Mouse (Mus musculus): ENCODE data around the gene Smyd2. TPM values are rescaled to one million over a fixed set of nuclear protein-coding genes. Genes with fewer than 3 reads are reported as not detected.

The Smyd2 gene
- polyA plus RNA-seq, 1 experiment from 2014 or later, result 187 TPM

DNA sequence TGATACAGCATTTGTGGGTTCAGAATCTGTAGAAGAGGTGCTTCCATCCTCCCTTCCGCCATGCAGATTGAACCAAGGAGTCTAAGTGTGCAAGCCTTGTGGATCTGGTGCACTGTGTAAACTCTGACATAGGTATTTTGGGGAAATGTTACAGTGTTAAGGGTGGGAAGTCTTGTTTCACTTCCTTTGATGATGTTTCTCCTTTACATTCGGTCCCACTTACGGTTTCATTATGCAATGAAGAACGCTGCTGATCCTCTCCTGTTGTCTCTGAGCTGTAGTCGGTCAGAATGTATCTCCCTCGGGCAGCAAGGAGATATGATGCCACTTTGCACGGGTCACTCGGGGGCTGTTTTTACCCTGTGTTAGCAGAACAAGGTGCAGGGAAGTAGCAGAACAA, 50.5 kb downstream of the Smyd2 start:
- Histone ChIP-seq H3K27ac (replicated peaks) (no peak overlapping the region), H3K36me3 (peaks cover 32% of the 10 kb centered on the region), H3K4me2 (no peak overlapping the region), H3K27me3 (replicated peaks) (no peaks in the 10 kb centered on the region), H3K9me3 (no peaks in the 10 kb centered on the region), H3K4me3 (no peak overlapping the region), H3K4me1 (peaks cover 54% of the 10 kb centered on the region), H3K9ac (no peak overlapping the region)
- ATAC-seq (ENCODE audit: extremely low read depth, insufficient number of reproducible peaks, low FRiP score, low TSS enrichment), result no peak
- WGBS, result 81% methylated on average over 8 of the region's 8 CpGs

DNA sequence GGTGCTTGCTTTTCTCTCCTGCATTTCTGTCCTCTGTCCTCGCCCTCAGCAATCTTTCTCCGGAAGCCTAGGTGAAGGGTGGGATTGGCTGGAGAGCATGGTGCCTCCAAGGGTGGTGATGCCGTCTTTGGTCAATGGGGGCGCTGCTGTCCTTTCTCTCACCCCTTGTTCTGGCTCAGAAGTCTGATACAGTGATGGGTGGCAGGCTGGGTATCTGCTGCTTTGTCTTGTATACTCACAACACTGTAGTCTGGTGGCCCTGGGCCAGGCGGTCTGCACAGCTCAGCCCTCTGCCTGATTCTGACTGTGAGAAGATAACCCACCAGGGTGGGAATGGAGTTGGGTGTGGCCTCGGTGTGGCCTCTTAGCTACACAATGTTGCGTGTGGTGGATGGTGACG, 51.6 kb downstream of the Smyd2 start:
- Histone ChIP-seq H3K4me3 (no peak overlapping the region), H3K27me3 (replicated peaks) (no peaks in the 10 kb centered on the region), H3K4me2 (no peak overlapping the region), H3K36me3 (peaks cover 38% of the 10 kb centered on the region), H3K27ac (replicated peaks) (no peak overlapping the region), H3K9me3 (no peaks in the 10 kb centered on the region), H3K4me1 (peaks cover 52% of the 10 kb centered on the region), H3K9ac (no peak overlapping the region)
- WGBS, result 73% methylated on average over 8 of the region's 8 CpGs
- ATAC-seq (ENCODE audit: extremely low read depth, insufficient number of reproducible peaks, low FRiP score, low TSS enrichment), result no peak

DNA sequence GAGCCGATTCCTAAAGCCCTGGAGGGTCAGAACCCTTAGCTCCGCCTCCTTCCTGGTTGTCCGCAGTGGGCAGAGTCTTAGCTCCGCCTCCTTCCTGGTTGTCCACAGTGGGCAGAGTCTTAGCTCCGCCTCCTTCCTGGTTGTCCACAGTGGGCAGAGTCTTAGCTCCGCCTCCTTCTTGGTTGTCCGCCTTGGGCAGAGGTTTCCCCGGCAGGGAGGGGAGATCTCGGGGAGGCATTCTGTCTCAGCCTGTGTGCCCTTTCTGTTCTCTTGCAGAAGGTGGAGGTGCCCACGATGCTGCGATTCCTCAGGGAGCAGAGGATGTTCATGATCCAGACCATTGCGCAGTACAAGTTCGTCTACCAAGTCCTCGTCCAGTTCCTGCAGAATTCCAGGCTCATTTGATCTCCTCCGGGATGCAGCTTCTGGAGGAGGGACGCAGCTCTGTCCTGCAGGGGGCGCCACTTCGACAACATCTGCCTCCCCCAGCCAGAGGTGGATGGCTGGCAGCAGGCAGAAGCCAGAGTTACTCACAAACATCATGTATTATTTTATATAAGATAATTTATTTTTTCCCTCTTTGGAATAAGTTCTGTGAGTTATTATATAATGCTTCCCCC, 52.4 kb downstream of the Smyd2 start:
- H3K9me3 ChIP-seq, result no peaks in the 10 kb centered on the region
- H3K27ac ChIP-seq (replicated peaks), result no peak overlapping the region
- H3K36me3 ChIP-seq, result peaks cover 45% of the 10 kb centered on the region
- WGBS, result 90% methylated on average over 18 of the region's 18 CpGs
- no peak overlapping the region for H3K4me3 ChIP-seq
- H3K4me1 ChIP-seq, result peaks cover 48% of the 10 kb centered on the region
- no peak overlapping the region for H3K4me2 ChIP-seq
- no peaks in the 10 kb centered on the region for H3K27me3 ChIP-seq (replicated peaks)
- ATAC-seq (ENCODE audit: extremely low read depth, insufficient number of reproducible peaks, low FRiP score, low TSS enrichment), result no peak
- H3K9ac ChIP-seq, result no peak overlapping the region

DNA sequence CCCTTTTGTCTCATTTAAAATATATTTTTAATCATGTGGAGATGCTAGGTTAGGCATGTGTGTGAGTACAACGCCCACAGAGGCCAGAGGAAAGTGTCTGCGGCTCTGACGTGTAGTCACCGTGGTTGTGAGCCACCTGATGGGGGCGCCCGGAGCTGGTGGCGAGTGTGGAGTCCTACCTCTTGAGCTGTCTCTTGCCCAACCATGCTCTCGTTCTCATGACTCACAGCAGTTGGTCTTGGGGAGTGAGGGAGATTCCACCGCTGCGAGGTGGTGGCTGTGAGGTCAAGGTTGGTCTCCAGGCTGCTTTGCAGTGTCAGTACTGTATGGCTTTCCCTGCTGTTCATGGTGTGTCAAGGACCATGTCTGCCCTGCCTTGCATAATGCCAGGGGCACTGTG, 54.1 kb downstream of the Smyd2 start:
- peak overlapping the region; percentile 97 for H3K27ac ChIP-seq (replicated peaks)
- H3K4me3 ChIP-seq, result no peak overlapping the region
- peak overlapping the region; percentile 54 for H3K4me2 ChIP-seq
- ATAC-seq (ENCODE audit: extremely low read depth, insufficient number of reproducible peaks, low FRiP score, low TSS enrichment), result no peak
- H3K9ac ChIP-seq, result peak overlapping the region; percentile 62; the same call in 1 of the 2 replicates
- H3K36me3 ChIP-seq, result peaks cover 63% of the 10 kb centered on the region
- H3K4me1 ChIP-seq, result peaks cover 32% of the 10 kb centered on the region
- H3K9me3 ChIP-seq, result no peaks in the 10 kb centered on the region
- 58% methylated on average over 10 of the region's 10 CpGs for WGBS
- H3K27me3 ChIP-seq (replicated peaks), result no peaks in the 10 kb centered on the region

DNA sequence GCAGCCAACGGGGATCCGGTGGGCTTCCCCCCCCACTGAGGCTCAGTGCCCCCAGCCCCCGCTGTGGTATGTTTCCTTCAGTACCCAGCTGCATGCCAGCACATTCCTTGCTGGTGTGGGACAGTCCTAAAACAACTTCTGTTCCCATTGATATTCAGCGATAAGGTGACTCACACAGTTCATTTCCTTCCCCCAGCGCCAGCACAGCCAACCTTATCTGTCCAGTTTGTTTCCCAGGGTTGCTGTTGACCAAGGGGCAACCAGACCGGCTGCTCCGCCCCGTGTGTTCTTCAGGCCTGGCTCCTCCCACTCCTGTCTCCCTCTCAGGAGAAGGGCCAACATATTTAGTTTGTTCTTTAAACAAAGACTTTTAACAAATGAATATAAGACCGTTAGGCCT, 54.7 kb downstream of the Smyd2 start:
- H3K4me2 ChIP-seq, result peak overlapping the region; percentile 54
- peaks cover 32% of the 10 kb centered on the region for H3K4me1 ChIP-seq
- peaks cover 67% of the 10 kb centered on the region for H3K36me3 ChIP-seq
- H3K27me3 ChIP-seq (replicated peaks), result no peaks in the 10 kb centered on the region
- peak overlapping the region; percentile 62 for H3K9ac ChIP-seq
- WGBS, result 6% methylated on average over 9 of the region's 9 CpGs
- H3K9me3 ChIP-seq, result no peaks in the 10 kb centered on the region
- H3K4me3 ChIP-seq, result peak overlapping the region; percentile 16; the same call in 1 of the 2 replicates
- peak overlapping the region; percentile 97 for H3K27ac ChIP-seq (replicated peaks)
- ATAC-seq (ENCODE audit: extremely low read depth, insufficient number of reproducible peaks, low FRiP score, low TSS enrichment), result peak; percentile 62

DNA sequence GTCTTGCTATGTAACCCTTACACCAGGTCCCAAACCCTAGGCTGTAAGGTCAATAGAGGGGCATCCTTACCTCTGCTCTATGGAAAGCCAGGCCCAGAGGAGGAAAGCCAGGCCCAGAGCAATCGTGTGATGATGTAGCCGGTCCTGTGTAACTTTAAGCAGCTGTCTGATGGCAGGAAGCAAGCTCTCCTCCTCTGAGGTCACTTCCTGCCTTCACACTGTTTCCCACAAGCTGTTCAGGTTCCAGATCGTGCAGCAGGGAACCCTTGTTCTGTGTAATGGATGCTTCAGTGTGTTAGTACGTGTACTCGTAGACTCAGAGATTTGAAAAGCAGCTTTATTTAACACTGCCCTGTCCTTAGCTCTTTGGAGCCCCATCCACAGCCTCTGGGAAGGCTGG, 55.1 kb downstream of the Smyd2 start:
- peaks cover 66% of the 10 kb centered on the region for H3K36me3 ChIP-seq
- 22% methylated on average over 5 of the region's 5 CpGs for WGBS
- H3K27me3 ChIP-seq (replicated peaks), result no peaks in the 10 kb centered on the region
- H3K27ac ChIP-seq (replicated peaks), result peak overlapping the region; percentile 97
- ATAC-seq (ENCODE audit: extremely low read depth, insufficient number of reproducible peaks, low FRiP score, low TSS enrichment), result no peak; the same call in 1 of the 2 replicates
- peak overlapping the region; percentile 62; the same call in 1 of the 2 replicates for H3K9ac ChIP-seq
- H3K4me3 ChIP-seq, result peak overlapping the region; percentile 16; the same call in 1 of the 2 replicates
- H3K4me1 ChIP-seq, result peaks cover 37% of the 10 kb centered on the region
- H3K9me3 ChIP-seq, result no peaks in the 10 kb centered on the region
- H3K4me2 ChIP-seq, result peak overlapping the region; percentile 54

DNA sequence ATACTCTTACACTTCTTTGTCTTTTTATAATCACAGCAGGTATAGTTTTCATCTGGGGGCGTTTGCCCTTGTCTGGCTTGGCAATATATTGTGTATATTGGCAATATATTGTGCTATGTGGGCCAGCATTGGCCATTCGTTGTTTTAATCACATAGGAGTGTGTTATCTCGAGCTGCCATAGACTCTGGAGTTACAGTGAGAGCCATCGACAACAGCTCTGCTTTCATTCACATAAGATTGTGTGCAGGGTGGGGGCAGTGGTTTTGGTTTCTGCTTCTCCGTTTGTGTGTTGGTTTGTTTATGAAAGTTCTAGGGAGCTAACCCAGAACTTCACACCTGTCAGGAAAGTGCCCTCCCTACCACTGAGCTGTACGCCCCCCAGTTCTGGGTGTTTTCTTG, 55.5 kb downstream of the Smyd2 start:
- peak overlapping the region; percentile 97 for H3K27ac ChIP-seq (replicated peaks)
- peaks cover 66% of the 10 kb centered on the region for H3K36me3 ChIP-seq
- H3K27me3 ChIP-seq (replicated peaks), result no peaks in the 10 kb centered on the region
- WGBS, result 25% methylated on average over 6 of the region's 6 CpGs
- peak overlapping the region; percentile 62; the same call in 1 of the 2 replicates for H3K9ac ChIP-seq
- no peak for ATAC-seq (ENCODE audit: extremely low read depth, insufficient number of reproducible peaks, low FRiP score, low TSS enrichment)
- no peaks in the 10 kb centered on the region for H3K9me3 ChIP-seq
- peak overlapping the region; percentile 54 for H3K4me2 ChIP-seq
- H3K4me1 ChIP-seq, result peaks cover 41% of the 10 kb centered on the region
- H3K4me3 ChIP-seq, result no peak overlapping the region

DNA sequence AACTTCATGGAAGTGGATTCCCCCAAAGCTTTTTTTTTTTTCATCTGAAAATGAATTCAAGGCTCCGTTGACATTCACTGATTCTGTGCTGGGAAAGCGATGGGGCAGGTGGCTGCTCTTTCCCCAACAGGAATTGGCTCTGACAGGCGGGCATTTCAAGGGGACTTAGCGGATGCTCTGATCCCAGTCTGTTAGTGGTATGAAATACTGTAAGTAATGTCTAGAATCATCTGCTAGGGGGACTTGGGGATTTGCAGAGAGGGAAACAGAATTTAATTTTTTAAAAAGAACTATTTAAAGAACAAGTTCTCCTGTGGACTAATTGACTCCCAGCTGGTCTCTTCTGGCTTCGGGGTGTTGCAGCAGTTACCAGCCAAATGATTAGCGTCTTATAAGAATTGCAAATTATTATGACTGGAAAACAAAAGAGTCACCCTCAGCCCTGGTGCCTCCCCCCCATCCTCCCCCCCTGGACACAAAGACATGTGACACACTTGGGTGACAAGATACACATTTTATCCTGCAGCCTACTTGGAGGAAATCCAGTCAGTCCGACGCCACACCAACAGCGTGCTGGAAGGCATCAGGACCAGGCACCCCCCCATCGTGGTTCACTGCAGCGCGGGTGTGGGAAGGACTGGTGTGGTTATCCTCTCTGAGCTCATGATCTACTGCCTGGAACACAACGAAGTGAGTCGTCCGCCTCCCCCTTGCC, 57.2 kb downstream of the Smyd2 start:
- Histone ChIP-seq H3K4me1 (peaks cover 57% of the 10 kb centered on the region), H3K9me3 (no peaks in the 10 kb centered on the region), H3K36me3 (peaks cover 57% of the 10 kb centered on the region), H3K27me3 (replicated peaks) (no peaks in the 10 kb centered on the region), H3K4me3 (no peak overlapping the region), H3K27ac (replicated peaks) (peak overlapping the region; percentile 97), H3K9ac (no peak overlapping the region), H3K4me2 (no peak overlapping the region)
- WGBS, result 83% methylated on average over 15 of the region's 15 CpGs
- no peak for ATAC-seq (ENCODE audit: extremely low read depth, insufficient number of reproducible peaks, low FRiP score, low TSS enrichment)

DNA sequence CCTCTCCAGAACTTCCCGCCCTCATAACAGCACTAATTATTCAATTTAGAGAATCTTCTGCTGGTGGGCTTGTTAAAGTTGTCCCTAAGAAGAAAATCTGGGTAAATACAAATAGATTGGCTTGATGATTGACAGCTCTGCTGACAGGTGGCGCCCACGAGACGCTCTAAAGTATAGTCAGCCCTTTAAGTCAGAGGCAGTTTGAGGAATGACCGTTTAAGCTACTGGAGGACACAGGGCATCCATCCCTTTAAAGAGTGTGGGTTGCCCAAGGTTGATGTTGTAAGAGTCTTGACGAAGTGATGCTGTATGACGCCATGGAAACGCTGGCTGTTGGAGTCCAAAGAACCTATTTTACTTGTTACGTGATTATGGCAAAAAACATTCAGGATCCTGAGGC, 57.9 kb downstream of the Smyd2 start:
- Histone ChIP-seq H3K9ac (no peak overlapping the region), H3K4me1 (peaks cover 59% of the 10 kb centered on the region), H3K27ac (replicated peaks) (no peak overlapping the region), H3K36me3 (peaks cover 56% of the 10 kb centered on the region), H3K9me3 (no peaks in the 10 kb centered on the region), H3K4me2 (no peak overlapping the region), H3K4me3 (no peak overlapping the region), H3K27me3 (replicated peaks) (no peaks in the 10 kb centered on the region)
- no peak for ATAC-seq (ENCODE audit: extremely low read depth, insufficient number of reproducible peaks, low FRiP score, low TSS enrichment)
- 65% methylated on average over 9 of the region's 9 CpGs for WGBS

DNA sequence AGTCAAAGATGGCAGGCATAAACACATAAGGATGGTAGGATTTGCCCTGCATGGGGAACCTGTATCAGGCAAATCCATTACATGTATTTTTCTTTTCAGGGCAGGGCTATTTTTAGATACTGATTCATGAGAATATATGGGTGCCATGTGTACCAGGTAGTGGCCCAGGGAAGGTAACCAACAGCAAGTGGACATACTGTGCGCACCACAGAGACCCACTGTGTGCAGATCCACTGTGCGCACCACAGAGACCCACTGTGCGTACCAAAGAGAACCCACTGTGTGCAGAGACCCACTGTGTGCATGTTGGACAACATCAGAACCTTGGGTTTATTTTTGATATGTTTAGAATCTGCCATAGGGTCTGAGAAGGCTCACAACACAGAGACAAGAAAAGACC, 58.4 kb downstream of the Smyd2 start:
- ATAC-seq (ENCODE audit: extremely low read depth, insufficient number of reproducible peaks, low FRiP score, low TSS enrichment), result no peak
- H3K36me3 ChIP-seq, result peaks cover 58% of the 10 kb centered on the region
- H3K4me1 ChIP-seq, result peaks cover 59% of the 10 kb centered on the region
- H3K27ac ChIP-seq (replicated peaks), result no peak overlapping the region
- no peaks in the 10 kb centered on the region for H3K27me3 ChIP-seq (replicated peaks)
- H3K9ac ChIP-seq, result no peak overlapping the region
- no peak overlapping the region for H3K4me3 ChIP-seq
- H3K4me2 ChIP-seq, result no peak overlapping the region
- 93% methylated on average over 3 of the region's 3 CpGs for WGBS
- H3K9me3 ChIP-seq, result no peaks in the 10 kb centered on the region

DNA sequence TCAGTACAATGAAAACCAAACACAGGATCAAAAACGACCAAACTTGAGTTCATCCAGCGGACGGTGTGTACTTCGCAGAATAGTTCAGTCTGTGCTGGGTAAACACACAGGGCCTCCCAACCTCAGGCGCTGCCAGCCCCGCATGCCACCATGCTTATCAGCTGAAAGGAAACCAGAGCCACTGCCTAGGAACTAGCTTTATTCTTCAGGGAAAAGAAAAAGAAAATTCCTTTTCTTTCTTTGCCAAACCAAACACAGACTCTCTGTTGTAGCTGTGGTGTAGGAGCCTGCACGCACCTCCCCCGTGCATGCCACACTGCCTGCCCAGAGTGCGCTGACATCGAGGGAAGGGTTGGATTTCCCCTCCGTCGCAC, 61.2 kb downstream of the Smyd2 start:
- H3K27me3 ChIP-seq (replicated peaks), result no peaks in the 10 kb centered on the region
- H3K4me2 ChIP-seq, result no peak overlapping the region
- H3K9ac ChIP-seq, result no peak overlapping the region; the same call in 1 of the 2 replicates
- H3K36me3 ChIP-seq, result peaks cover 84% of the 10 kb centered on the region
- no peaks in the 10 kb centered on the region for H3K9me3 ChIP-seq
- 55% methylated on average over 12 of the region's 12 CpGs for WGBS
- ATAC-seq (ENCODE audit: extremely low read depth, insufficient number of reproducible peaks, low FRiP score, low TSS enrichment), result 0 out of 2 replicates have a peak, but pooled peaks have one; percentile 26
- peak overlapping the region; percentile 79 for H3K27ac ChIP-seq (replicated peaks)
- H3K4me1 ChIP-seq, result peaks cover 38% of the 10 kb centered on the region
- no peak overlapping the region for H3K4me3 ChIP-seq
